In the genomic region with DNA sequence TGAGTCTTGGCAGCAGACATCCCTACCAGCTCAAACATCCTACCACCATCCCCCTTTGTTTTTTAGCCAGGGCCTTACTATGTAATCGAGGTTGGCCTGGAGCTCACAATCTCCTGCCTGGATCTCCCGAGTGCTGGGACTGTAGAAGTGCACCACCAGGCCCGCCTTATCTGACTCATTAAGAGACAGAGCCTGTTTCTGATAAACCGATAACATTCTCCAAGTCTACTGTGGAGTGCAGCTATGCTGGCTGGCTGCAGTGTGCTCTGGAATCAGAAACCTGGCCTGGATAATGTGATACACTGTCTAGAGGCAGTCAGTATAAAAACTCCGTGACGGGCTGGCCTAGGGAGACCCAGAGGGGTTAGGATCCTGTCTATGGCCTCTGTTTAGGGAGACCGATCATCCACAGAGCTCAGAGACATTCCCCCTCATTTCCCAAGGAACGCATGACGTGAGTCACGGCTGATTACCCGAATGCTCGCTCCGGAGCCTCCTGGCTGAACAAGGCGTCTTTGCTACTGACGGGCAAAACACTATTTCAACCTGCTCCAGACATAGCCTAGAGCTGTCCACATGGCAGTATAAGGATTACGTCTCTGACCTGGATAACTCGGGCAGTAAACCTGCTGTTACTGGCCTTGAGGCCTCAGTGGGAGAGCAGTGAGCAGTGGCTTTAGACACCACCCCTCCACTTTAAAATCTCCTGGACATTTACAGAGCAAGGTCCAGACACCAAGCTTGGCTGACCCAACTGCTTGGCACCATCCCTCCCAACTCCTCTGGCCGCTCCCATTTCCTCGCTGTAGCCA, we compare ENCODE assay signal across 7 mouse cellular contexts. TPM values are rescaled to one million over a fixed set of nuclear protein-coding genes. Genes with fewer than 3 reads are reported as not detected.
A peak's percentile ranks its signal among the peaks of the same experiment; 100 is the strongest.
DNase-seq lines count a peak whose midpoint lies in the region; ATAC-seq lines count a peak whose summit lies in the region.

No protein-coding gene starts in this region.

- H3K27ac ChIP-seq in embryonic facial prominence, embryonic 15.5 days (replicated peaks), result peak overlapping the region; percentile 8; the same call in 1 of the 2 replicates

- H3K4me1 ChIP-seq in embryonic facial prominence, embryonic 15.5 days, result peaks cover 91% of the 10 kb centered on the region

- H3K9me3 ChIP-seq in embryonic facial prominence, embryonic 15.5 days (replicated peaks), result no peaks in the 10 kb centered on the region

- no peaks in the 10 kb centered on the region for H3K27me3 ChIP-seq in embryonic facial prominence, embryonic 15.5 days

- 34% methylated on average over 19 of the region's 19 CpGs for WGBS in embryonic facial prominence, embryonic 15.5 days

- no peak overlapping the region for H3K4me2 ChIP-seq in embryonic facial prominence, embryonic 15.5 days (replicated peaks)

- DNase-seq in spleen, postnatal 10 days (ENCODE audit: low spot score in 2 of 2), result peak; percentile 7 to 12
- no peak for DNase-seq in spleen, postnatal 36 days (ENCODE audit: low spot score in 2 of 2)
- DNase-seq in kidney, postnatal 14 days, result peak; percentile 72
- DNase-seq in thymus, adult 18-20 months, result no peak
- no peak for DNase-seq in thymus, postnatal 10 days (ENCODE audit: low spot score in 2 of 2)
- DNase-seq in layer of hippocampus, postnatal 14 days (ENCODE audit: low spot score in 2 of 2), result no peak

- ATAC-seq in embryonic facial prominence, embryonic 15.5 days (ENCODE audit: insufficient number of reproducible peaks, low FRiP score, low TSS enrichment, low read depth), result peak; percentile 30; the same call in 1 of the 2 replicates

- no peak overlapping the region for H3K9ac ChIP-seq in embryonic facial prominence, embryonic 15.5 days

- no peak overlapping the region for H3K4me3 ChIP-seq in embryonic facial prominence, embryonic 15.5 days (replicated peaks)

- H3K36me3 ChIP-seq in embryonic facial prominence, embryonic 15.5 days, result no peaks in the 10 kb centered on the region

RNA-seq across cellular contexts. Expression of a gene that starts 11.8 kb away (rescaled TPM):
- 23.5 and 25.4 TPM in 2 replicates for polyA plus RNA-seq in embryonic facial prominence, embryonic 15.5 days (2015; fragmentation: Nextera tagmentation; extraction: Ambion mirVana)
- 10 to 100 TPM; 18.9 to 24.3 TPM for total RNA-seq in layer of hippocampus, postnatal 14 days (2021)

Comparison
In these comparisons a context has a peak if more than half of its experiments do, and no peak if none do; other contexts are left out.
1. DNase-seq: peak in spleen, postnatal 10 days (2 of 2) and kidney, postnatal 14 days (single experiment); none in spleen, postnatal 36 days (0 of 2), thymus, adult 18-20 months (0 of 2), thymus, postnatal 10 days (0 of 2) and layer of hippocampus, postnatal 14 days (0 of 2).